Mouse (Mus musculus): ENCODE measurements around the gene Cep170b.
A peak's percentile ranks its signal among the peaks of the same experiment; 100 is the strongest.

Gene Cep170b

DNA sequence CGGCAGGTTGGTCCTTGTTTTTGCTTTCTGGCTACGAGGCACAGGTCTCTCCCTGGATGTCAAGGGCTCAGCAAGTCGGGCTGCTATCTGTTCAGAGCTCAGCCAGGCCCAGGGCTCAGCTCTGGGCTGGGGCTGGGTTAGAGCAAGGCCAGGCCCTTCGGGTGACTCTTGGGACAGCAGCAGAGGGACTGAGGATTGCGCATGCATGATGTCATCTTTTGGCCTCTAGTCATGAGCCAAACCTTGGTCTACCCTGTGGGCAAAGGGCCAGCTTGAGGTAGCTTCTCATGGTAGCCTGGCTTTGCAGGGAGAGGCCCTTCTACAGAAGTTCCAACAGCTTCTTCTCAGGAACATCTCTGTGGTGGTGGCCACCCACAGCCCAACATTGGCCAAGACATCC is 43.9 kb downstream of the Cep170b start:
- DNase-seq (ENCODE audit: low spot score), result no peak

DNA sequence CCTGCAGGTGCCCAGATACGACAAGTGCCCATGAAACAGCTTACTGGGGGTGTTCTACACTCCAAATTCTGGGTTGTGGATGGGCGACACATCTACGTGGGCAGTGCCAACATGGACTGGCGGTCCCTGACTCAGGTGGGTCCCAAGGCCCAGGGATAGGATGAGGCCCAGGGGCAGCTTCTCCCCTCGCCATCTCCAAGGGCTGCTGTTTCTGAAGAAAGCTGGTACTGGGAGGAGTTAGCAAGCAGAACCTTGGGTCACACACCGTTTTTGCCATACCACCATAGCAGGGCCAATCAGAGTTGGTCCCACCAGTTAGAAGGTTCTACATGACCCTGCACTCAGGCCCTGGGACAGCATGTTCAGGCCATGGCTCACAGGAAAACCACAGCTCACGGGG is 44.7 kb downstream of the Cep170b start:
- no peak for DNase-seq (ENCODE audit: low spot score)

DNA sequence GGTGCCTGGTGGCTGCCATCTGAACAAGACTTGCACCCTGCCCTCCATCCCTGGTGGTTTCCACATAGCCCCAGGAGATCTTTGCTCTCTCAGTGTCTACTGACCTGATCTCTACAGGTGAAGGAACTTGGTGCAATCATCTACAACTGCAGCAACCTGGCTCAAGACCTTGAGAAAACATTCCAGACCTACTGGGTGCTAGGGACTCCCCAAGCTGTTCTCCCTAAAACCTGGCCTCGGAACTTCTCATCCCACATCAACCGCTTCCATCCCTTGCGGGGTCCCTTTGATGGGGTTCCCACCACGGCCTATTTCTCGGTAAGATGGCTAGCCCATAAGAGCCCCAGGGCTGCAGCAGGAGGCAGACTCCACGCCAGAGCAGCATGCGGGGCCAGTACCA is 46.3 kb downstream of the Cep170b start:
- DNase-seq (ENCODE audit: low spot score), result no peak

DNA sequence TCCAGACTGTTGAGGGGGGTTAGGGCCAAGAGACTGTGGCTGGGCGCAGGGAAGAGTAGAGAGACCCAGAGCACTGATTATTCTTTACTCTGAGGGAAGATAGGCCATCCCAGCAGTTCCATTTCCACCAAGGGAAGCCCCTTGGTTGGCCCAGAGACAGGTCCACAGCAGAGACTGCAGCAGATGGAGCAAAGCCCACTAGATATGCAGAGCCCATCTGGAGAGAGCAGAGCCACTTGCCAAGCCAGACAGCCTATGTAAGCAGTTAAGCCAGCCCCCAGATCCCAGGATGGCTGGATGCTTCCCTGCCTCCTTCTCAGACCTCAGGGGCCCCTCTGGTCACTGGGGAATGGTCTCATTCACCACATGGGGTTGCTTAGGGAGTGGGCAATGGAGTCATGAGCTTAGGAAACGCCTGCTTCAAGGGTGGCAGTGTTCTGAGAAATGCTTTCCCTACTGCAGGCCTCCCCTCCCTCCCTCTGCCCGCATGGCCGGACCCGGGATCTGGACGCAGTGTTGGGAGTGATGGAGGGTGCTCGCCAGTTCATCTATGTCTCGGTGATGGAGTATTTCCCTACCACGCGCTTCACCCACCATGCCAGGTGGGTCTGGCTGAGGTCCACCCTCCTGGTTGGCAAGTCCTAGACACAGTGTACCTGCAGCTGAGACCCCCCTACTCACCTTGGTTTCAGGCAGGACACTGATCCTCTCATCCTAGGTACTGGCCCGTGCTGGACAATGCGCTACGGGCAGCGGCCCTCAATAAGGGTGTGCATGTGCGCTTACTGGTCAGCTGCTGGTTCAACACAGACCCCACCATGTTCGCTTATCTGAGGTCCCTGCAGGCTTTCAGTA is 47.0 kb downstream of the Cep170b start:
- DNase-seq (ENCODE audit: low spot score), result no peak

DNA sequence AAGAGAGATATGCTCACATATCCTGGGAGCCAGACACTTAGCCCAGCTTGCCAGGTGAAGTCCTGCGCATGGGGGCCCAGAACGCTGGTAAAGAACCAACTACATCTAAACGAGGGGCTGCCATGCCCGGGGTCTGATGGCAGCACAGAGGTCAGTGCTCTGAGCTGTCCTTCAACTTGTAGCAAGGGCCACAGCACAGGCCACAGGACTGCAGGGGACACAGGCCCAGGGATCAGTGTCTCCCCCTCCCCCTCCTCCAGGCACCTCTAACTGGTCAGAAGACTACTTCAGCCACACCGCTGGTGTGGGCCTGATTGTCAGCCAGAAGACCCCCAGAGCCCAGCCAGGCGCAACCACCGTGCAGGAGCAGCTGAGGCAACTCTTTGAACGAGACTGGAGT is 47.9 kb downstream of the Cep170b start:
- DNase-seq (ENCODE audit: low spot score), result no peak

DNA sequence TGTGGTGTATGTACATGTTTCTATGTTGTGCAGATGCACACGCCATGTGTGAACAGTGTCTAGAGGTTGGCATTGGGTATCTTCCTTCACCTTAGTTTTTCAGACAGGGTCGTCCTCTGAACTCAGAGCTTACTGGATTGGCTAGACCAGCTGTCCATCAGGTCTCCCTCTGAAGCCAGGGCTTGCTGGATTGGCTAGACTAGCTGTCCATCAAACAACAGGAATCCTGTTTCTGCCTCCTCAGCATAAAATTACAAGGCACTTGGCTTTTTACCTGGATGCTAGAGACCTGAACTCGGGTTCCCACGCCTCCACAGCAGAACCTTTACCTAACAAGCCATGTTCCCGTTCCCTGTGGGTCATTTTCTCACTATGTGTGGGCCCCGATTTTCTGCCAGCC is 48.8 kb downstream of the Cep170b start:
- no peak for DNase-seq (ENCODE audit: low spot score)

DNA sequence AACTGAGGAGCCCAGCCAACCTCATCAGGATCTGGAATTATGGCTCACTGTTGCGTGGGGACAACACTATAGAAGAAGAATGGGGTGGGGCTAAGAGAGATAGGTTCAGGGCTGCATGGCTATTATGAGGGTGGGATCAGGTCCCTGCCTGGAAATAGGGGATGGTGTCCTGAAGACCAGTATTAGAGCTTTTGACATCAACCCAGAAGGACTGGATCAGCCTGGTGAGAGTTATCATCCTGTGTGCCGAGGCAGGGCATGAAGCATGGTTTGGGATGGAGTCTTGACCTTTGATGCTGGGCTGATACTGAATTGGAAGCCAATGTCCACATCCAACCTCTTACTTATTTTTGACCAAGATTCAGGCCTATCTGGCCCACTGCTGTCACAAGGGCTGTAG is 49.5 kb downstream of the Cep170b start:
- DNase-seq (ENCODE audit: low spot score), result no peak

DNA sequence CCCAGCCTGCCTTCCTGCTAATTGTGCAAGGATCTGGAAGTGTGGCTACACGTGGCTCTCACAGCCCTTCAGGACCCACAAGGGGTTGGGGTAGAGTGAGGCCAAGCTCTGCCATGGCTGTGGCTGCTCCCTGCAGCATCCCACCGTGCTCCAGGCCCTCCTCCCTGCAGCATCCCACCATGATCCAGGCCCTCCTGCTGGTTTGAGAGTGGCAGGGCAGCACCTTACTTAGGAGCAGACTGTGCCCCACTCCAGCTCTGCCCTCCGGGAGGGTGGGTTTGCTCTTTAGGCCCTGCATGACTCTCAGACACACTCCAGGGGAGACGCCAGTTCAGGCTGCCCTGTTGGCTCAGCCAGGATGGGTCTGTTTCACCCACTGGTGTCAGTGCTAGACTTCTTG is 50.1 kb downstream of the Cep170b start:
- no peak for DNase-seq (ENCODE audit: low spot score)

DNA sequence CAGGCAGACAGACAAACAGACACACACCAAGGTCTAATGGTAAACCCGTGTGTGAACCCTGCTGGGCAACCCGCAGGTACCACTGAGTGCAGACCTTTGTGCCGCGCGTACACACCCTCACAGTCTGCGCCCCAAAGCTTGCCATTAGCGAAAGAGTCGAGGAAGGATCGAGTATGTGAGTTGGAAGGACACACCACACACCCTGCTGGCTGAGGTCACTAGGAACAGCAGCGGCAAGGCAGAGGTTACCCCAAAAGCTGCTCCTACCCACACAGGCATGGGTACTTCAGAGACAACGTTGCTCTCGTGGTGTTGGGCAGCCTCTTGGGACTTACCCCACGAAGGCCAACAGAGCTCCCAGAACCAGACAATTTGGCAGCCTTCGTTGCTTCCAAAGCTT is 52.1 kb downstream of the Cep170b start:
- no peak for DNase-seq (ENCODE audit: low spot score)

DNA sequence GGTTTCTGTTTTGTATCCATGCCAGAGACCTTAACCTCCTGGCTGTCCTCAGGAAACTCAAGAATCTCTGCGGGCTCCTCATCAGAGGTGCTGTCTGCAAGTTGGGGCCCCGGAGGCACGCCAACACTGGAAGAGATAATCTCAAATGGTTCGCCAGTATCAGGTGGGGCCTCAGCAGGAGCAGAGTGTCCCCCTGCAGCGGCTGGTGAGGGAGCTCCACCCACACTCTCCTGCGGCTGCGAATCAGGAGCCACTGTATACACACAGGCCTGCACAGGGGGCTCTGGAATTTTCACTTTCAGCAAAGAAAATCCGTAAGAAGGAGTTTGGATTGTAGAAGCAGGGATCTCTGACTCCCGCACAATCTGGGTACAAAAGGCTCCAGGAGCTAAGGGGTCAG is 53.1 kb downstream of the Cep170b start:
- DNase-seq (ENCODE audit: low spot score), result no peak

DNA sequence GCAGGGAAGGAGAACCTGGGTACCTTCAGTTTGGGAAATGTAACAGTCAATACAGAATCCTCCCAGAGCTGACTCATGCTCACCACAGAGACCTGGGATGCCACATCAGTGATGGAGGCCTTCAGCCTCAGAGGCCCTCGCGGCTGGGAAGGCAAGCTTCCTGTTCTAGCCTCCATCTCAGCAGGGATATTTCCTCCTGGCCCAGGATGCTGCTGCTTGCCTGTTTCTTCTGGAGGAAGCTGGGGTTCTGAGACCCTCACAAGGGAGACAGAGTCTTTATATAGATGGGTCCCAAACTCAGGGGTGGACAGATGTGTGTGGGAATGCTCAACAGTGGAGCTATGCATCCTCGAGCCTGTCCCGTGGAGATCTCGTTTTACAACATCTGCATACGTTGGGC is 53.8 kb downstream of the Cep170b start:
- no peak for DNase-seq (ENCODE audit: low spot score)

DNA sequence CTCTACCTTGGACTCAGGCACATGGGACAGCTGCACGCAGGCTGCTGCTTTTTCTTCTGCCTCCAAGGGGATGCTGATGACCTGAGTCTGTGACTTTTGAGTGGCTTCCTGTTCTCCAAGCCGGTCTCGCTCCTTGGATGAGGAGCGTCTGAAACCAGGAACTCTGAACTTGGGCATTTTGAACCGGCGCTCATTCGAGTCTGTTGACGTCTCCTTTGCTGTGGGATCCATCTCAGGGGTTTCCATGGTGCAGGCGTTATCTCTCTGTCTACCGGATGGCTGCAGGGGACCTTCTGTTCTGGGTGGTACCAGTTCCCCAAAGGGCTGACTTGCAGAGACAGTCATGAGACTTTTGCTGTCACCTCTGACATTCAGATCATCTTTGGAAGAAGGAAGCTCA is 54.2 kb downstream of the Cep170b start:
- DNase-seq (ENCODE audit: low spot score), result no peak

DNA sequence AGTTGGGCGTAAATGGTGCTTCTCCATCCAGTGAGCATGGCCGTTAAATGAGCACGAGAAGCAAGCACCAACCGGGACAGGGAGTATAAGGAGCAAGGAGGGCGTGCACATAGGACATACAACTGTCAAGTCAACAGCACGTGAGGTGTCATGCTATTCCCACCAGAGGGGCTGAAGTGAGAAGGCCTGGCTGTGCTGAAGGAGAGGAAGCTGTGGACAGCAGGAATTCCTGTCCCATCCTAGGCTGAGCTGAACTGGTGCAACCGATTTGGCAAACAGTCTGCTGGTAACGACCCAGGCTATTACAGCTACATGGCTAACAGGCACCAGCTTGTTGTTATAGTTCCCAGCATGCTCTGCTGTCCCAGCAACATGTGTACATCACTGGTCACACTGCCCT is 70.8 kb downstream of the Cep170b start:
- no peak for DNase-seq (ENCODE audit: low spot score)

DNA sequence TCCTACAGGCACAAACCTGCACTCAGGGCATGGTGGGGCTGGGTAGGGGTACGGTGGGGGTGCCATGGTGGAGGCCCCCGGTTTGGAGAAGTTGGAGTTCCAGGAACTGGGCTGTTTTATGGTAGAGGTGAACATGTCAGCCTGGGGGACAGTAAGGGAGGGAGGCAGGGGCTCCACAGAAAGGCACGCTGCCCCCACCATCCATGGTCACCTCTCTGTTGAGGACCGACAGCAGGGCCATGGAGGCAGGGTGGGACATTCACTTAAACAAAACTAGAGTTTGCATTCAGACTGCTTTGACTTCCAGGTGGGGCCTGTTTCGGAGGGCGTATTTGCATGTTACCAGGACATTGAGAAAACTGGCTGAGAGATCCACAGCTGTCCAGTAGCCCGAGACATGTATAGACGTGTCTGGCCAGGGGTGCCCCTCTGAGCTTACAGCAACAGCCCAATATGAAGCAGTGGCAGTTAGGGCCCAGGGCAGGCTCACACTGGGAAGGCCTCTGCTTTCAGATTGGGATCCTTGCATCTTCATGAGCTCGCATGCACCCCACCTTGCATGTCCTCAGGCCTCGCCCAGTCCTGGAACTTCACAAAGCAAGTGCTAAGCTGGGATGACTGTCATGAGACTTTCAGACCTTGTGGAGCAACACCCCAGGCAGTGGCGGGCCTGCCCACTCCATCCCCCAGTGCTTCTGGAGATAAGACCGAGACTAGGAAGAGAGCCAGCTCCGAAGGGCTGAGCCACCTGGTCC is 73.5 kb downstream of the Cep170b start:
- peak; percentile 77 for DNase-seq (ENCODE audit: low spot score)

DNA sequence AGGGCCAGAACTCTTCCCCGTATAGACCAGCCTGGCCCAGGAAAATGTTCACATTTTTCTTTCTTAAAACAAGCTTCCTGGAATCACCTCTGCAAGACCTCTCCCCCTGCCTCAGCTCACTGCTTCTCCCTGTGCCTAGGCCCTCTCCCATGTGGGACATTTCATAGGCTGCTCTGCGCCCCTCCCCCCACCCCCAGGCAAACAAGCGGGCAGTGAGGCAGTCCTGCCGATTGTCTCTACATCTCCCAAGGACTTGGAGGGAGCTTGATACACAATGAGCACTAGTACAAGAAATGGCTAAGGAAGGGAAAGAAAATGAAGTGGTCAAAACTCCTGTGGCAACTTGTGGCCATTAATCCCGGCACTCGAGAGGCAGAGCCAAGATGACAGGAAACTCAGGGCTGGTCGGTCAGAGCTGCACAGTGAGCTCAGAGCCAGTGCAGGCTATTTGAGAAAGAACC is 74.1 kb downstream of the Cep170b start:
- DNase-seq (ENCODE audit: low spot score), result no peak

DNA sequence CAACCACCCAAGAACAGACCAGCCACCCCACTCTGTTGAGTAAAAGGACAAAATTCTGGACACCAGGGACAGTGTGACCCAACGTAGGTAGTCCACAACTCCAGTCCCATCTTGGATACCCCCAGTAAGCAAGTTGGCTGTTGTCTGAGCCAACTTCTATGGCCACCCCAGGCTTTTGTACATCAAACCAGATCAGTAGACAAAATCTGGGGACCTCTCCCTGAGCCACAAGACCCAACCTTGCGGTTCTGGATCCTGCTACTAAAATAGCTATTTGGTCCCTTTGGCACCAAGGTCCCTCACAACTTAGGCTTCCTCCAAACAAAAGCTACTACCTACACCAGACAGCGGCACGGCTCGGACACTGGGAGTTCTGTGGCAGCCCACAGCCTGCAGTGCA is 74.7 kb downstream of the Cep170b start:
- no peak for DNase-seq (ENCODE audit: low spot score)

DNA sequence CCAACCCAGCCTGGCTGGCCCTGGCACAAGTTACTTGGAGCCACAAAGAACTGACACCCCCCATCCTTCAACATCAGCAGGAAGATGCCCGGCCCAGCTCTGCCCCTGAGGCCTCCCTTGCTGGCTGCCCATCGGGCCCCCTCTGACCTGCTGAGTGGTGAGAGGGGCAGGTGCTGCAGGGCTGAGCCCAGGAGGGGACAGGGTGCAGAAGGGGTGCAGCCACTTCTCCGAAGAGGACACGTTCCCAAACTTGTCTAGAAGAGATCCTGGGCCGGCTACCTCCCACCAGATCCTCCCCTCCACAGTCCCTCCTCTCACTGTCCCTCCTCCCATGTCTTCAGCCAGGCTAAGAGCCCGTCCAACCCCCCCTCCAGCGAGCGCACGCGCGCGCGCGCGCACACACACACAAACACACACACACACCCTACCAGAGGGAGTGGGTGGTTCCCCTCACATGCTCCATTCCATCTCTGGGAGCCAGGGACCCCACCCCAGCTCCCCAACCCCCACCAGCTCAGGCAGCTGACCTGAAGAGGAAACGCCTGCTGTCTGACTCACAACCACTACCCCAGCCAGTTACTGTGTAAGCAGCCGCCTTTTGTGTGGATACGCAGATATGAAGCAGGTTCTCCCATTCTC is 75.3 kb downstream of the Cep170b start:
- DNase-seq (ENCODE audit: low spot score), result no peak

Measured in testis, postnatal 14 days (tissue).